Mouse (Mus musculus): Measurements from ENCODE around the gene Hypk.

DNA sequence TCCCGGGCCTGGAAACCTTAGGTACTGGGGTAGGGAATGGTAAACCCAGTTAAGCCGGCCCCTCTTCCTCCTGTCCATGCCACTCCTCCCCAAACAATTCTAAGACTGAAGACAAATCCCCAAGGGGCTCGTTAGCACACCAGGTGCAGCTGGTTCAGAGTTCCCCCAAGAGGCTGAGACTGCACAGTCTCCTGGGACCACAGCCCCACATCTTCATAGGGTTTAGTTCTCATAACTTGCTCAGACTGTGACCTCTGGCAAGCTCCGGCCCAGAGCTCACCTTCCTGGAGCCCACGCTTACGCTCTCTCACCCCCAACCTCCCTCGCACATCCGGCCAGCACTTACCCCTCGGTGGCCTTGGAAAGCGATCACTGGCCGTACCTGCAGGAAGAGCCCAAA, 11.3 kb upstream of the Hypk start:
- TF ChIP-seq EP300 (IDR thresholded peaks at IDR 0.05) (no peak), CTCF (IDR thresholded peaks at IDR 0.05) (no peak)

Measured in lung, postnatal 0 days (tissue).